ENCODE assay signal across 8 mouse cellular contexts in the genomic region with DNA sequence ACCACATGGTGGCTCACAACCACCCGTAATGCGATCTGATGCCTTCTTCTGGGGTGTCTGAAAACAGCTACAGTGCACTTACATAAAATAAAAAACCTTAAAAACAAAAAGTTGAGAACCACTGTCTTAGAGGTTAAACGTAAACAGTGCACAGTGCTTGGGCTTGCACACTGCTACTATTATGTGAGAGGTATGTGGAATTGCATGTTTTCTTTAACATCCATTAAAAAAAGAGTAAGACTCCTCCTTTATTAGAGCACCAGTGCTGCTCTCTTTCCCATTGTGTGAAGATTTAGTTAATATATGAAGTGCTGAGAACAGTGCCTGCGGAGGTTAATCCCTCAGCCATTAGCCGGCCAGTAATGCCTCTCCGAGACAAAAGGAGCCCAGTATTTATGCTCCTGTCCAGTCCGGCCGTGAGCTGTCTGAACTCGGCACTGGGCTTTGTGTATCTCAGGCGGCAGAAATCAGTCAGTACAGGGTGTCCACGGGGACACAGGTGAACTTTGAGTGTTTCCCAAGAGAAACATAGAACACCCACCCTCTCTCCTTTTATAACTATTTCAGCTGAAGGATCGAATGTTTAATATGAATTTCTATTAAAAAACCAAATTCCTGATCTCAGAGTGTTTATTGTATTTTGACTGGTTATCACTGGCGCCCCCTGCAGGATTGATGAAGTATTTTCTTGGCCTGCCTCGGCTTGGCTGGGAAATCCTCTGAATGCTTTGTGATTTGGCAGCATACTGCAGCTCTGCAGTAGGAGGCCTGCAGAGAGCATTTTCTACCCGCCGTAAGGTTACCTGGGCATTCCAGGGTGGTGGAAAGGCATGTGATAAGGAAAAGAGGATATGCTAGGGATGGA. TPM values are rescaled to one million over a fixed set of nuclear protein-coding genes. Genes with fewer than 3 reads are reported as not detected.
A peak's percentile ranks its signal among the peaks of the same experiment; 100 is the strongest.
DNase-seq lines count a peak whose midpoint lies in the region; ATAC-seq lines count a peak whose summit lies in the region.

No protein-coding gene starts in this region.

- no peaks in the 10 kb centered on the region for H3K36me3 ChIP-seq in forebrain, embryonic 10.5 days (replicated peaks)

- ATAC-seq in hematopoietic stem cell, adult 5-6 weeks (replicated peaks in 1 of 2; ENCODE audit: insufficient read depth in 1 of 2, low FRiP score in 2 of 2, low TSS enrichment in 1 of 2, low read depth in 1 of 2, poor library complexity in 2 of 2, severe bottlenecking in 2 of 2) = peak; percentile 48 to 68
- no peak for ATAC-seq in erythroblast, adult 5-6 weeks (replicated peaks; ENCODE audit: low FRiP score, poor library complexity, severe bottlenecking)

- peak overlapping the region; percentile 20; the same call in 1 of the 2 replicates for H3K4me3 ChIP-seq in forebrain, embryonic 10.5 days

- H3K9me3 ChIP-seq in forebrain, embryonic 10.5 days = no peaks in the 10 kb centered on the region

- 46% methylated on average over 16 of the region's 16 CpGs for WGBS in forebrain, embryonic 10.5 days

- peak; percentile 16 to 28 for DNase-seq in CD8-positive naive resting alpha-beta T cell, adult 2 months (ENCODE audit: low read depth in 2 of 2, low spot score in 2 of 2)
- peak; percentile 62 to 63 for DNase-seq in adrenal gland, adult 18-20 months (ENCODE audit: low spot score in 2 of 2)
- DNase-seq in forebrain, embryonic 10.5 days (ENCODE audit: extremely low spot score, low spot score) = peak; percentile 45
- peak; percentile 77 for DNase-seq in layer of hippocampus, adult 11-12 months (ENCODE audit: low spot score)
- DNase-seq in lung, adult 18-20 months = peak; percentile 36 to 46
- peak; percentile 68 for DNase-seq in retina, postnatal 1 day

- H3K27me3 ChIP-seq in forebrain, embryonic 10.5 days (ENCODE audit: poor library complexity, severe bottlenecking) = no peaks in the 10 kb centered on the region

- peak overlapping the region; percentile 79 for H3K27ac ChIP-seq in forebrain, embryonic 10.5 days

- peaks cover 12% of the 10 kb centered on the region for H3K4me1 ChIP-seq in forebrain, embryonic 10.5 days

RNA-seq across cellular contexts. Expression of gene Arhgap18, which starts 0.9 kb away (rescaled TPM):
- total RNA-seq in adrenal gland, adult 18-20 months (2021) = 10 to 100 TPM; 20.1 to 25.8 TPM
- polyA plus RNA-seq in forebrain, embryonic 10.5 days (2016; fragmentation: Nextera tagmentation; extraction: Ambion mirVana) = 13.0 and 13.9 TPM in 2 replicates
- 95.5 and 114 TPM in 2 replicates for total RNA-seq in hematopoietic stem cell, adult 5-6 weeks (2017)
- 9.4 and 13.3 TPM in 2 replicates for total RNA-seq in erythroblast, adult 5-6 weeks (2015; ENCODE audit: low replicate concordance)
- total RNA-seq in erythroblast, adult 5-6 weeks (2017; ENCODE audit: low replicate concordance) = 6.7 and 24.1 TPM in 2 replicates

Comparison
In these comparisons a context has a peak if more than half of its experiments do, and no peak if none do; other contexts are left out.
1. DNase-seq: peak in every context shown above with its lines; median percentile 77 in layer of hippocampus, adult 11-12 months; 68 in retina, postnatal 1 day; 62 in adrenal gland, adult 18-20 months; 45 in forebrain, embryonic 10.5 days; 41 in lung, adult 18-20 months; 22 in CD8-positive naive resting alpha-beta T cell, adult 2 months.